Mouse (Mus musculus): ENCODE results near the gene Kel. TPM values are rescaled to one million over a fixed set of nuclear protein-coding genes. Genes with fewer than 3 reads are reported as not detected.

Kel gene
- polyA plus RNA-seq, 3 experiments from 2014 or later, result not detected

DNA sequence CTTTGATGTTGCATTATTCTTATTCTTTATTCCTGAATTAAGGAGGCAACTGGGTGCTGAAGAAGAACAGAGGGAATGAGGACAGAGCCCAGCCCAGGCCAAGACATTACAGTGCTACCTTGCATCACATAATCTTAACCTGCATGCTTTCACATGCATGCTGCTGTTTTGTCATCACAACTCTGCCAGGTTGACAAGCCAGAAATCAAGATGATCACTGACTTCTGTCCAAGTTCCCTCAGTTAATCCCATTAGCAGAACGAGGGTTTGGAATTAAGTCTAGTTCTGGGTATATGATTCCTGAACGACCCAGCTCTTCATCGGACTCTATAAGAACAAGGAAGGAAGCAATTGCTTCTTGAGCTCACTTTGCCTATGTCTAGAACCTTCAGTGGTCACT, 57.9 kb downstream of the Kel start:
- no peak for ATAC-seq

- ATAC-seq, result no peak
Observed at GRCm38 (mm10) chr6:41643227-41643626, 60.9 kb downstream of the Kel start.

- no peak for ATAC-seq
Observed at GRCm38 (mm10) chr6:41642765-41643164, 61.4 kb downstream of the Kel start.

DNA sequence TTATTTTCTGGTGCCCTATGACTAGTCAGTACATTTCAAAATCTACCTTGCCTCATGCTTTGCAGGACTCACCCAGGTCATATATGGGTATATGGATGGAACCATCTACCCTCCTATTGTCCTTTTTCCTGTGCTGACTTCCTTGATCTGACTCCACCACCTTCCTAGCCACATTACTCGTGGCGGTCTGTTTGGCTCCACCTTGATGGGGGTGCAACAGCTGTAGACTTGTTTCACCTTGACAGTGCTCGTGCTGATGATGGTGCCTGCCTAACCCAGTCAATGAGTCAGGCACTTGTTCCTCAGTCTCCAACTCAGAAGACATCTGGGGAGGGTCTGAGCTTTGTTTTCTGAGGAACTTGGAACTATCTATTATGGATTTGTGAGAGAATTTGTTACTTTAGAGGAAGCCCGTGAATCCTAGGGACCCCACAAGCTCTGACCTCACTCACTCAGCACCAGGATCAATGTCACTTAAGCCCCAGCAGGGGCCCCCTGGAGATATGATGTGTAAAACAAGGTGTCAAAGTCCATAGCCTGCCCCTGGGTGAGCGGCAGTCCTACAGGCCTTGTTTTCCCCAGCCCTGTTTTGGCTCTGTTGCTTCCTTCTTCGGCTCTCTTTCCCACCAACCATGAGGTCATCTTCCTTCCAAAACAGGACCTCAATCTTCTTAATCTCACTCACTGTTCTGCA, 62.8 kb downstream of the Kel start:
- no peak for ATAC-seq

GRCm38 (mm10) chr6:41640449-41640848, 63.7 kb downstream of the Kel start:
- ATAC-seq, result no peak

DNA sequence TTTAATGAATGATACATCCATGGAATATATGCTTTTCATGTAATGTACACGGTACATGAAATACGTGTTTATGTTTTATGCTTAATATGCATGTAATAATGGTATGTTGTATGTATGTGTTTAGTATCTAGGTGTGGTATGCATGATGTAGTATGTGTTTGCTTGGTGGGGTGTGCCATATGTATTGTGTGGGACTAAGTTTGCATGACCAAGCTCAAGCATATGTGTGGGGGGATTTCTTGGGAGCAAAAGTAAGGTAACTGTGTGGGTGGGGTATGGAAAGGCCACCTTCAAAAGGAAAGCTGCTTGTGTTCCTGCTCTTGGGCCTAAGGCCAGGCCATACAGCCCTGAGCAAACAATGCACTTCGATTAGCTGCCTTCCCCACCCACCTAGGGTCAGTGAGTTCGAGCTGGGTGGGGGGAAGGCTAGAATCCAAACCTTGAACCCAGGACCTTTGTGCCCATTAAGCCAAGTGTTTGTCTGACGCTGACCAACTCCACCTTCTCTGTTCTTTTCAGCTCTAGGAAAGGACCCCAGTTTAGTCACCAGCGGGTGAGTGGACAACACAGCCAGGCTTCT, 66.1 kb downstream of the Kel start:
- ATAC-seq, result no peak

GRCm38 (mm10) chr6:41637393-41637792, 66.7 kb downstream of the Kel start:
- no peak for ATAC-seq

Other genes starting within 250 kb of the Kel start
- not detected for gene Prss1, start 245.4 kb downstream of the Kel start, polyA plus RNA-seq (2017; shearing (Covaris generic))
- gene Prss2, start 182.6 kb downstream of the Kel start, polyA plus RNA-seq (2017; shearing (Covaris generic)), result 1 to 10 TPM in 2 of 3 experiments, under 1 TPM in 1; 0.45 to 4.0 (median 2.7) TPM
- 10 to 100 TPM in 2 of 3 experiments, 1 to 10 TPM in 1; 9.4 to 20.7 (median 16.5) TPM for gene Ephb6, start 98.9 kb downstream of the Kel start, polyA plus RNA-seq (2017; shearing (Covaris generic))
- under 1 TPM; 0.25 to 0.74 (median 0.41) TPM for gene Trpv6, start 67.9 kb downstream of the Kel start, polyA plus RNA-seq (2017; shearing (Covaris generic))
- gene Trpv5, start 23.6 kb downstream of the Kel start, polyA plus RNA-seq (2017; shearing (Covaris generic)), result not detected
- gene Llcfc1, start 19.9 kb downstream of the Kel start, polyA plus RNA-seq (2017; shearing (Covaris generic)), result not detected
- gene Olfr459, start 70.8 kb upstream of the Kel start, polyA plus RNA-seq (2017; shearing (Covaris generic)), result not detected
- not detected for gene Pip, start 143.2 kb upstream of the Kel start, polyA plus RNA-seq (2017; shearing (Covaris generic))
- not detected for gene Sval2, start 148.7 kb upstream of the Kel start, polyA plus RNA-seq (2017; shearing (Covaris generic))
- not detected for gene Sval1, start 247.3 kb upstream of the Kel start, polyA plus RNA-seq (2017; shearing (Covaris generic))

Data from inflammation-experienced regulatory T-cells, adult 6 months (primary cell).